Mouse (Mus musculus): ENCODE results near the gene Dnm1.

Gene Dnm1

GRCm38 (mm10) chr2:32340836-32341633 lies 12.1 kb downstream of the Dnm1 start:
- no peak for DNase-seq (ENCODE audit: low read depth, low spot score)

GRCm38 (mm10) chr2:32339912-32340642 lies 13.1 kb downstream of the Dnm1 start:
- DNase-seq (ENCODE audit: low read depth, low spot score), result no peak

- no peak for DNase-seq (ENCODE audit: low read depth, low spot score)
These were observed 17.2 kb downstream of the Dnm1 start for GRCm38 (mm10) chr2:32335888-32336287.

- DNase-seq (ENCODE audit: low read depth, low spot score), result no peak
These were observed 21.0 kb downstream of the Dnm1 start for GRCm38 (mm10) chr2:32332159-32332558.

- no peak for DNase-seq (ENCODE audit: low read depth, low spot score)
These were observed 23.6 kb downstream of the Dnm1 start for GRCm38 (mm10) chr2:32329531-32329930.

GRCm38 (mm10) chr2:32328911-32329460 lies 24.2 kb downstream of the Dnm1 start:
- DNase-seq (ENCODE audit: low read depth, low spot score), result no peak

GRCm38 (mm10) chr2:32327200-32327599 lies 25.9 kb downstream of the Dnm1 start:
- DNase-seq (ENCODE audit: low read depth, low spot score), result no peak

GRCm38 (mm10) chr2:32325342-32325741 lies 27.8 kb downstream of the Dnm1 start:
- no peak for DNase-seq (ENCODE audit: low read depth, low spot score)

GRCm38 (mm10) chr2:32324322-32324721 lies 28.8 kb downstream of the Dnm1 start:
- peak; percentile 51 for DNase-seq (ENCODE audit: low read depth, low spot score)

- no peak for DNase-seq (ENCODE audit: low read depth, low spot score)
These were observed 30.1 kb downstream of the Dnm1 start for GRCm38 (mm10) chr2:32322754-32323741.

- no peak for DNase-seq (ENCODE audit: low read depth, low spot score)
These were observed 31.4 kb downstream of the Dnm1 start for GRCm38 (mm10) chr2:32321591-32322298.

GRCm38 (mm10) chr2:32320721-32321120 lies 32.4 kb downstream of the Dnm1 start:
- DNase-seq (ENCODE audit: low read depth, low spot score), result no peak

GRCm38 (mm10) chr2:32319586-32320580 lies 33.3 kb downstream of the Dnm1 start:
- no peak for DNase-seq (ENCODE audit: low read depth, low spot score)

GRCm38 (mm10) chr2:32318709-32319585 lies 34.2 kb downstream of the Dnm1 start:
- no peak for DNase-seq (ENCODE audit: low read depth, low spot score)

GRCm38 (mm10) chr2:32317791-32318417 lies 35.2 kb downstream of the Dnm1 start:
- DNase-seq (ENCODE audit: low read depth, low spot score), result no peak

- no peak for DNase-seq (ENCODE audit: low read depth, low spot score)
These were observed 36.1 kb downstream of the Dnm1 start for GRCm38 (mm10) chr2:32316887-32317656.

- DNase-seq (ENCODE audit: low read depth, low spot score), result no peak
These were observed 37.4 kb downstream of the Dnm1 start for GRCm38 (mm10) chr2:32315751-32316150.

Measured in ES-CJ7 (cell line).